Mouse (Mus musculus) neural tube, embryonic 14.5 days (tissue): ENCODE results near the gene Zfp740. TPM values are rescaled to one million over a fixed set of nuclear protein-coding genes. Genes with fewer than 3 reads are reported as not detected.

ENCODE experiments used
- ATAC-seq: fragments of 200-750 bp; cut with Nextera tagmentation; 2 replicates; pipeline ENCODE4 v1.8.0; 2017; ENCODE audit warnings: low read depth, mild to moderate bottlenecking, moderate TSS enrichment, moderate library complexity
- H3K27ac ChIP-seq: fragments of 300-500 bp; sonication (generic); 2 replicates; pipeline ENCODE4 v1.5.1; 2014; ENCODE audit warnings: low read depth, mild to moderate bottlenecking, control low read depth, low read length, moderate library complexity, mixed read lengths
- H3K27me3 ChIP-seq: fragments of 300-500 bp; sonication (generic); 2 replicates; pipeline ENCODE4 v1.6.1; 2014; ENCODE audit warnings: low read length; ENCODE audit not compliant: control insufficient read depth, insufficient read depth
- H3K36me3 ChIP-seq: fragments of 300-500 bp; sonication (generic); 2 replicates; pipeline ENCODE4 v1.6.1; 2014; ENCODE audit warnings: low read length, mixed read lengths; ENCODE audit not compliant: control insufficient read depth, insufficient read depth
- H3K4me1 ChIP-seq: fragments of 300-500 bp; sonication (generic); 2 replicates; pipeline ENCODE4 v1.6.1; 2014; ENCODE audit warnings: low read length; ENCODE audit not compliant: control insufficient read depth, insufficient read depth
- H3K4me2 ChIP-seq: fragments of 300-500 bp; sonication (generic); 2 replicates; pipeline ENCODE4 v1.6.1; 2014; ENCODE audit warnings: mild to moderate bottlenecking, low read depth, low read length, control low read depth
- H3K4me3 ChIP-seq: fragments of 300-500 bp; sonication (generic); 2 replicates; pipeline ENCODE4 v1.5.1; 2014; ENCODE audit warnings: low read depth, low read length, control low read depth, mixed read lengths
- H3K9ac ChIP-seq: fragments of 300-500 bp; sonication (generic); replicated peaks from 2 replicates; pipeline ENCODE4 v1.6.1; 2014; ENCODE audit warnings: low read depth, mild to moderate bottlenecking, control low read depth, low read length, mixed read lengths
- H3K9me3 ChIP-seq: fragments of 300-500 bp; sonication (generic); 2 replicates; pipeline ENCODE4 v1.6.1; 2016; ENCODE audit warnings: low read length; ENCODE audit not compliant: control insufficient read depth
- WGBS: fragments of 180-500 bp; shearing (Covaris S2); extraction: QIAGEN DNeasy Blood & Tissue Kit; methylation state at CpG from one replicate; pipeline ENCODE4 v1.1.7; 2014; 5-methylcytosine and 5-hydroxymethylcytosine counted together
- polyA plus RNA-seq: library from polyadenylated mRNA; unstranded; fragments of >200 nt; fragmentation: Nextera tagmentation; extraction: Ambion mirVana; gene quantifications from 2 replicates; pipeline ENCODE4 v1.2.1, GENCODE M21; 2014

Zfp740 gene
- polyA plus RNA-seq, 1 experiment from 2014 or later: 38.2 TPM

- 10% methylated on average over 8 of the region's 8 CpGs for WGBS
- ATAC-seq: no peak
These were observed 45.2 kb downstream of the Zfp740 start for GRCm38 (mm10) chr15:102248131-102248811.

GRCm38 (mm10) chr15:102248812-102249191 is 45.8 kb downstream of the Zfp740 start:
- peaks cover 11% of the 10 kb centered on the region; the same call in 1 of the 2 replicates for H3K4me1 ChIP-seq
- H3K36me3 ChIP-seq: no peaks in the 10 kb centered on the region
- H3K4me3 ChIP-seq: no peak overlapping the region
- peaks cover 8% of the 10 kb centered on the region for H3K27me3 ChIP-seq
- WGBS: 12% methylated on average over 3 of the region's 3 CpGs
- no peaks in the 10 kb centered on the region for H3K9me3 ChIP-seq
- no peak overlapping the region for H3K27ac ChIP-seq
- no peak overlapping the region; the same call in 1 of the 2 replicates for H3K4me2 ChIP-seq
- no peak for ATAC-seq
- no peak overlapping the region for H3K9ac ChIP-seq

More at GRCm38 (mm10) chr15:102248131-102248811, 45.2 kb downstream of the Zfp740 start:
- Histone ChIP-seq H3K4me1 (peaks cover 17% of the 10 kb centered on the region; the same call in 1 of the 2 replicates), H3K9me3 (no peaks in the 10 kb centered on the region), H3K27ac (no peak overlapping the region; the same call in 1 of the 2 replicates), H3K4me2 (peak overlapping the region; percentile 98), H3K9ac (0 out of 2 replicates have a peak overlapping the region, but pooled peaks have one; percentile 52), H3K4me3 (peak overlapping the region; percentile 50), H3K27me3 (peaks cover 12% of the 10 kb centered on the region), H3K36me3 (no peaks in the 10 kb centered on the region)

- H3K27me3 ChIP-seq: peaks cover 5% of the 10 kb centered on the region
- H3K9me3 ChIP-seq: no peaks in the 10 kb centered on the region
- H3K9ac ChIP-seq: no peak overlapping the region
- peak overlapping the region; percentile 22; the same call in 1 of the 2 replicates for H3K4me2 ChIP-seq
- H3K36me3 ChIP-seq: no peaks in the 10 kb centered on the region
- ATAC-seq: no peak
- 8% methylated on average over 10 of the region's 13 CpGs for WGBS
- H3K4me1 ChIP-seq: peaks cover 9% of the 10 kb centered on the region; the same call in 1 of the 2 replicates
- no peak overlapping the region for H3K27ac ChIP-seq
- no peak overlapping the region for H3K4me3 ChIP-seq
These were observed 46.2 kb downstream of the Zfp740 start for GRCm38 (mm10) chr15:102249251-102249691.

GRCm38 (mm10) chr15:102249967-102250366 is 46.9 kb downstream of the Zfp740 start:
- WGBS: 47% methylated on average over 9 of the region's 9 CpGs
- Histone ChIP-seq H3K27ac (no peak overlapping the region), H3K9me3 (no peaks in the 10 kb centered on the region), H3K4me1 (peaks cover 6% of the 10 kb centered on the region; the same call in 1 of the 2 replicates), H3K4me3 (no peak overlapping the region), H3K4me2 (peak overlapping the region; percentile 22; the same call in 1 of the 2 replicates), H3K27me3 (peaks cover 3% of the 10 kb centered on the region; the same call in 1 of the 2 replicates), H3K36me3 (no peaks in the 10 kb centered on the region), H3K9ac (no peak overlapping the region)
- ATAC-seq: no peak

GRCm38 (mm10) chr15:102250521-102250920 is 47.5 kb downstream of the Zfp740 start:
- H3K27ac ChIP-seq: no peak overlapping the region
- peaks cover 6% of the 10 kb centered on the region; the same call in 1 of the 2 replicates for H3K4me1 ChIP-seq
- ATAC-seq: no peak
- H3K4me2 ChIP-seq: no peak overlapping the region
- no peak overlapping the region for H3K4me3 ChIP-seq
- no peaks in the 10 kb centered on the region for H3K9me3 ChIP-seq
- H3K27me3 ChIP-seq: peaks cover 3% of the 10 kb centered on the region; the same call in 1 of the 2 replicates
- H3K9ac ChIP-seq: no peak overlapping the region
- WGBS: 45% methylated on average over 5 of the region's 5 CpGs
- no peaks in the 10 kb centered on the region for H3K36me3 ChIP-seq

GRCm38 (mm10) chr15:102255547-102256255 is 52.7 kb downstream of the Zfp740 start:
- no peak overlapping the region for H3K4me3 ChIP-seq
- peaks cover 13% of the 10 kb centered on the region; the same call in 1 of the 2 replicates for H3K27me3 ChIP-seq

GRCm38 (mm10) chr15:102256431-102257201 is 53.6 kb downstream of the Zfp740 start:
- Histone ChIP-seq H3K9ac (peak overlapping the region; percentile 47), H3K9me3 (no peaks in the 10 kb centered on the region), H3K4me3 (peak overlapping the region; percentile 50), H3K4me2 (peak overlapping the region; percentile 92), H3K27me3 (peaks cover 13% of the 10 kb centered on the region; the same call in 1 of the 2 replicates), H3K36me3 (no peaks in the 10 kb centered on the region), H3K27ac (no peak overlapping the region), H3K4me1 (peaks cover 4% of the 10 kb centered on the region; the same call in 1 of the 2 replicates)
- 7% methylated on average over 22 of the region's 22 CpGs for WGBS
- ATAC-seq: peak; percentile 9; the same call in 1 of the 2 replicates

More at GRCm38 (mm10) chr15:102255547-102256255, 52.7 kb downstream of the Zfp740 start:
- ATAC-seq: no peak
- H3K36me3 ChIP-seq: no peaks in the 10 kb centered on the region
- H3K9me3 ChIP-seq: no peaks in the 10 kb centered on the region
- H3K9ac ChIP-seq: no peak overlapping the region
- 67% methylated on average over 14 of the region's 14 CpGs for WGBS
- peaks cover 4% of the 10 kb centered on the region; the same call in 1 of the 2 replicates for H3K4me1 ChIP-seq
- H3K4me2 ChIP-seq: no peak overlapping the region
- H3K27ac ChIP-seq: no peak overlapping the region

GRCm38 (mm10) chr15:102257202-102258075 is 54.4 kb downstream of the Zfp740 start, which contains the start of gene Rarg:
Gene Rarg, minus strand, starts transcription at chr15:102257517.
- Histone ChIP-seq H3K27me3 (peaks cover 13% of the 10 kb centered on the region; the same call in 1 of the 2 replicates), H3K4me2 (peak within 1 kb of the TSS; percentile 92), H3K9ac (peak within 1 kb of the TSS; percentile 47), H3K4me3 (peak within 1 kb of the TSS; percentile 50), H3K4me1 (peaks cover 4% of the 10 kb centered on the region; the same call in 1 of the 2 replicates), H3K27ac (no peak within 1 kb of the TSS), H3K36me3 (no peaks in the 10 kb centered on the region), H3K9me3 (no peaks in the 10 kb centered on the region)
- 1% methylated on average over 37 of the region's 46 CpGs for WGBS
- peak; percentile 42; the same call in 1 of the 2 replicates for ATAC-seq
